Mouse (Mus musculus) heart, adult 10 weeks (tissue): ENCODE results near the gene Mtus2. TPM values are rescaled to one million over a fixed set of nuclear protein-coding genes. Genes with fewer than 3 reads are reported as not detected.

ENCODE experiments used
- polyA plus RNA-seq: library from polyadenylated mRNA; stranded (reverse); fragments of 350-450 nt; fragmentation: Illumina TruSeq; extraction: RNeasy Lipid Tissue Mini Kit (QIAGEN cat#74804); gene quantifications from one replicate; pipeline ENCODE4 v1.2.3, GENCODE M21; 2014; ENCODE audit warnings: low read depth, low replicate concordance

The Mtus2 gene
- 139 TPM for polyA plus RNA-seq

GRCm38 (mm10) chr5:147956821-147957564, at the start of gene Mtus2:
Mtus2 (plus strand) TSS chr5:147957320.

Other genes starting within 250 kb of the Mtus2 start
- gene Flt1, start 231.3 kb upstream of the Mtus2 start, polyA plus RNA-seq, result 51.7 TPM
- gene Pomp, start 96.9 kb upstream of the Mtus2 start, polyA plus RNA-seq, result 186 TPM
- 14.6 TPM for gene Slc46a3, start 62.5 kb upstream of the Mtus2 start, polyA plus RNA-seq